Mouse (Mus musculus) embryonic fibroblast, embryonic 13.5 days (primary cell): ENCODE measurements around the gene Ccl22.

Experiments
- CTCF ChIP-seq: IDR thresholded peaks from 2 replicates; pipeline ENCODE4 v1.5.1; 2011; ENCODE audit warnings: mild to moderate bottlenecking, control low read depth, low read length, moderate library complexity, borderline replicate concordance; ENCODE audit not compliant: insufficient read depth
- POLR2A ChIP-seq: IDR thresholded peaks from 2 replicates; pipeline ENCODE4 v1.6.1; 2011; ENCODE audit warnings: low read depth, mild to moderate bottlenecking, control low read depth, low read length, moderate library complexity

DNA sequence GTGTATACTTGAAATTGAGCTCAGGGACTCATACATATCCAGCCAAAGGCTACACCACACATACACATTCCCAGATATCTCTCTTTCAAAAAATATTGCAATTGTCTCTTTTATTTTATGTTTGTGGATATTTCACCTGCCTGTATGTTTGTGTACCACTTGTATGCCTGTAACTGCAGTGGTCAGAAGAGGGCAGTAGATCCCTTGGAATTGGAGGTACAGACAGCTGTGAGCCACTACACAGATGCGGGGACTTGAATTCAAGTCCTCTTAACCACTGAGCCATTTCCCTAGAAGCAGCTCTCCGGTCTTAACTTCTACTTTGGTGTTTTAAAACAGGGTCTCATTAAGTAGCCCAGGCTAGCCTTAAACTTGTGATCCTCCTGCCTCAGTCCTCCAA is 49.4 kb downstream of the Ccl22 start:
- TF ChIP-seq POLR2A (no peak), CTCF (no peak)
